Comparison of ENCODE assay signal across 14 mouse cellular contexts in the genomic region with DNA sequence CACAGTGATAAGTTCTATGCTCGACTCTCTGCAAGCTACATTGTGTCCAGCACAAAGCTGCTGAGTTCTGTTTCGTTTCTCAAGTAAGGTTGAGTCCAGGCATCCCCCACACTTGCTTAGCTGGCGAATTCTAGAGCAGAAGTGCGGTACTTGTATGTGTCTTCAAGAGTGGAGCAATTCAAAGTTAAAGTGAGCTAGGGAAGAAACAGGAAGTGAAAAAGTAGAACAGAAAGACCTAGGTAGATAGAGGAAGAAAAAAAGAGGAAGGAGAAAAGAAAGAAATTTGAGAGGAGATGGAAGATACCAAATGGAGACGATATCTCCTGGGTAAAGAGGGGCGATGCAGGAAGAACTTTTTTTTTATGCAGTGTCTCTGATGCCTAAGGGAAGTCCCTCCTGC. TPM values are rescaled to one million over a fixed set of nuclear protein-coding genes. Genes with fewer than 3 reads are reported as not detected.
DNase-seq lines count a peak whose midpoint lies in the region; ATAC-seq and TF ChIP-seq lines count a peak whose summit lies in the region.
"Had no signal": no experiment of that assay in that cellular context is flagged by ENCODE, and none has a peak within 500 bp of the region (broad histone marks: within the 10 kb centered on the region; RNA-seq: fewer than 3 reads in every experiment).

No protein-coding gene starts in this region.

- no peaks in the 10 kb centered on the region for H3K36me3 ChIP-seq in CH12.LX (replicated peaks in 1 of 2; ENCODE audit: control insufficient read depth in 1 of 2, insufficient read depth in 1 of 2, low read length in 1 of 2)
- H3K36me3 ChIP-seq: neural tube, embryonic 13.5 days; stomach, embryonic 15.5 days had no signal

- no peak for DNase-seq in frontal cortex, postnatal 25 days (ENCODE audit: low spot score in 2 of 2)
- DNase-seq in layer of hippocampus, adult 9-11 months = peak; percentile 83
- no peak for DNase-seq in layer of hippocampus, adult 2 months (ENCODE audit: low spot score in 2 of 2)
- DNase-seq in CH12.LX (ENCODE audit: extremely low read depth) = peak; percentile 88
- DNase-seq in adrenal gland, postnatal 25 days = no peak
- DNase-seq in embryo, embryonic 10.5 days (ENCODE audit: low spot score) = no peak
- DNase-seq: cerebellum, adult 9-11 months; midbrain, embryonic 14.5 days had no signal

- ATAC-seq in frontal cortex, adult (ENCODE audit: low TSS enrichment) = peak; percentile 57
- peak; percentile 77 for ATAC-seq in megakaryocyte progenitor cell, adult 5-6 weeks (replicated peaks; ENCODE audit: poor library complexity)
- ATAC-seq: lung, postnatal 0 days had no signal

- in situ Hi-C loops in CH12.LX (cut with MboI; ENCODE audit: low pct_ligation_motif_present, low pct_unique_long_range_greater_than_20kb, low sequenced_read_pairs) = no loop called here

- no peak; the same call in 1 of the 2 replicates for TF ChIP-seq RAD21 in CH12.LX (IDR thresholded peaks at IDR 0.05; ENCODE audit: low read depth, low read length)

- H3K4me1 ChIP-seq in CH12.LX (ENCODE audit: control insufficient read depth in 1 of 2, insufficient read depth in 2 of 2) = peaks cover 12 to 37% of the 10 kb centered on the region in 2 experiments
- H3K4me1 ChIP-seq: neural tube, embryonic 13.5 days; stomach, embryonic 15.5 days had no signal

- TF ChIP-seq EP300 in CH12.LX (IDR thresholded peaks at IDR 0.05; ENCODE audit: low read length) = peak; percentile 94

- no peaks in the 10 kb centered on the region for H3K79me2 ChIP-seq in CH12.LX (replicated peaks; ENCODE audit: control insufficient read depth, extremely low read depth, insufficient read depth, poor library complexity, severe bottlenecking)

- no peak overlapping the region for H3K27ac ChIP-seq in layer of hippocampus, adult 2 months
- peak overlapping the region; percentile 73 for H3K27ac ChIP-seq in CH12.LX (ENCODE audit: insufficient read depth, low read depth)
- H3K27ac ChIP-seq: kidney, postnatal 0 days; neural tube, embryonic 13.5 days; stomach, embryonic 15.5 days had no signal

- no peak for TF ChIP-seq CTCF in layer of hippocampus, adult 2 months (conservative IDR thresholded peaks at IDR 0.05)
- TF ChIP-seq CTCF in CH12.LX (conservative IDR thresholded peaks at IDR 0.05 in 1 of 2, IDR thresholded peaks at IDR 0.05 in 1 of 2; ENCODE audit: low read depth in 2 of 2, low read length in 2 of 2) = no peak

- peak overlapping the region; percentile 62 for H3K4me2 ChIP-seq in CH12.LX (ENCODE audit: insufficient read depth, low read depth, poor library complexity, severe bottlenecking)
- H3K4me2 ChIP-seq: neural tube, embryonic 13.5 days; stomach, embryonic 15.5 days had no signal

- H3K9me3 ChIP-seq in CH12.LX (replicated peaks; ENCODE audit: low read length) = no peaks in the 10 kb centered on the region
- H3K9me3 ChIP-seq: neural tube, embryonic 13.5 days; stomach, embryonic 15.5 days had no signal

- no peak; the same call in 1 of the 2 replicates for TF ChIP-seq POLR2A in CH12.LX (IDR thresholded peaks at IDR 0.05; ENCODE audit: low read depth, low read length)

- no peaks in the 10 kb centered on the region for H3K27me3 ChIP-seq in CH12.LX (replicated peaks)
- H3K27me3 ChIP-seq: neural tube, embryonic 13.5 days; stomach, embryonic 15.5 days had no signal

- dilution Hi-C loops in CH12.LX (cut with MboI; ENCODE audit: extremely low pct_ligation_motif_present, extremely low pct_unique_long_range_greater_than_20kb, low sequenced_read_pairs) = no loop called here

- peak overlapping the region; percentile 40; the same call in 1 of the 2 replicates for H3K9ac ChIP-seq in CH12.LX (ENCODE audit: insufficient read depth, low read depth)
- H3K9ac ChIP-seq: neural tube, embryonic 13.5 days; stomach, embryonic 15.5 days had no signal

- no peak overlapping the region for H3K4me3 ChIP-seq in layer of hippocampus, adult 2 months
- H3K4me3 ChIP-seq in CH12.LX (replicated peaks in 1 of 3; ENCODE audit: low read depth in 2 of 3, low read length in 2 of 3, poor library complexity in 1 of 3) = peak overlapping the region in 1 of 3 experiments; percentile 11
- H3K4me3 ChIP-seq: neural tube, embryonic 13.5 days; stomach, embryonic 15.5 days had no signal

TF ChIP-seq in CH12.LX, 34 proteins besides CTCF, POLR2A, EP300 and RAD21:
- TF ChIP-seq USF2 (conservative IDR thresholded peaks at IDR 0.05; ENCODE audit: low read depth, low read length) (no peak), JUND (conservative IDR thresholded peaks at IDR 0.05; ENCODE audit: low read depth, low read length) (peak; percentile 7; the same call in 1 of the 2 replicates), TBP (conservative IDR thresholded peaks at IDR 0.05; ENCODE audit: low read depth, low read length) (peak; percentile 59; the same call in 1 of the 2 replicates), UBTF (IDR thresholded peaks at IDR 0.05; ENCODE audit: low read depth, low read length) (no peak), MEF2A (IDR thresholded peaks at IDR 0.05; ENCODE audit: borderline replicate concordance, low read depth, low read length) (peak; percentile 76), CHD2 (IDR thresholded peaks at IDR 0.05; ENCODE audit: low read length) (peak; percentile 59), POLR2AphosphoS2 (IDR thresholded peaks at IDR 0.05; ENCODE audit: low read depth, low read length) (no peak), ETS1 (conservative IDR thresholded peaks at IDR 0.05; ENCODE audit: low read depth, low read length) (peak; percentile 73), SMC3 (IDR thresholded peaks at IDR 0.05; ENCODE audit: low read depth, low read length) (peak; percentile 40), MAX (IDR thresholded peaks at IDR 0.05; ENCODE audit: low read length) (no peak), MAFK (IDR thresholded peaks at IDR 0.05; ENCODE audit: insufficient replicate concordance, low read length) (peak; percentile 95), RCOR1 (conservative IDR thresholded peaks at IDR 0.05; ENCODE audit: low read depth, low read length) (0 out of 2 replicates have a peak, but pooled peaks have one; percentile 25), IRF4 (IDR thresholded peaks at IDR 0.05; ENCODE audit: low read depth, low read length) (peak; percentile 94), ZMIZ1 (IDR thresholded peaks at IDR 0.05; ENCODE audit: low read depth, low read length) (no peak), TCF12 (IDR thresholded peaks at IDR 0.05; ENCODE audit: low read depth, low read length) (peak; percentile 25; the same call in 1 of the 2 replicates), SIN3A (IDR thresholded peaks at IDR 0.05; ENCODE audit: low read length) (peak; percentile 57; the same call in 1 of the 2 replicates), ZNF384 (IDR thresholded peaks at IDR 0.05; ENCODE audit: low read depth, low read length) (peak; percentile 93)

RNA-seq across cellular contexts. Expression of a gene that starts 51.4 kb away (rescaled TPM):
- total RNA-seq in layer of hippocampus, adult 2 months (2021) = 10 to 100 TPM; 92.0 to 98.1 TPM
- total RNA-seq in CH12.LX (2012; rRNA removed) (15.3 and 16.9 TPM in 2 replicates), CH12.LX (2014; rRNA removed) (78.4 and 80.7 TPM in 2 replicates)
- polyA plus RNA-seq in CH12.LX (2012; ENCODE audit: insufficient read length, low read depth) = 57.3 and 74.2 TPM in 2 replicates
- total RNA-seq in megakaryocyte progenitor cell, adult 5-6 weeks (2015) = 6.9 and 7.6 TPM in 2 replicates
- total RNA-seq in megakaryocyte progenitor cell, adult 5-6 weeks (2017) = 6.7 and 9.1 TPM in 2 replicates
- total RNA-seq in adrenal gland, postnatal 25 days (2021) = 59.9 and 88.0 TPM in 2 replicates

Comparison
In these comparisons a context has a peak if more than half of its experiments do, and no peak if none do; other contexts are left out.
1. DNase-seq: peak in layer of hippocampus, adult 9-11 months (single experiment) and CH12.LX (single experiment); none in frontal cortex, postnatal 25 days (0 of 2), layer of hippocampus, adult 2 months (0 of 2), adrenal gland, postnatal 25 days (single experiment) and embryo, embryonic 10.5 days (single experiment).